Mouse (Mus musculus) kidney, adult 9 months (tissue): ENCODE results near the gene Mks1.
"Not testable (repeated sequence)": the region's sequence is repeated elsewhere in the genome, so short reads cannot be mapped to it uniquely, and the experiment has no call there.

Source experiments
- DNase-seq: peaks from one replicate; pipeline ENCODE4 v3.0.0; 2022

The Mks1 gene

DNA sequence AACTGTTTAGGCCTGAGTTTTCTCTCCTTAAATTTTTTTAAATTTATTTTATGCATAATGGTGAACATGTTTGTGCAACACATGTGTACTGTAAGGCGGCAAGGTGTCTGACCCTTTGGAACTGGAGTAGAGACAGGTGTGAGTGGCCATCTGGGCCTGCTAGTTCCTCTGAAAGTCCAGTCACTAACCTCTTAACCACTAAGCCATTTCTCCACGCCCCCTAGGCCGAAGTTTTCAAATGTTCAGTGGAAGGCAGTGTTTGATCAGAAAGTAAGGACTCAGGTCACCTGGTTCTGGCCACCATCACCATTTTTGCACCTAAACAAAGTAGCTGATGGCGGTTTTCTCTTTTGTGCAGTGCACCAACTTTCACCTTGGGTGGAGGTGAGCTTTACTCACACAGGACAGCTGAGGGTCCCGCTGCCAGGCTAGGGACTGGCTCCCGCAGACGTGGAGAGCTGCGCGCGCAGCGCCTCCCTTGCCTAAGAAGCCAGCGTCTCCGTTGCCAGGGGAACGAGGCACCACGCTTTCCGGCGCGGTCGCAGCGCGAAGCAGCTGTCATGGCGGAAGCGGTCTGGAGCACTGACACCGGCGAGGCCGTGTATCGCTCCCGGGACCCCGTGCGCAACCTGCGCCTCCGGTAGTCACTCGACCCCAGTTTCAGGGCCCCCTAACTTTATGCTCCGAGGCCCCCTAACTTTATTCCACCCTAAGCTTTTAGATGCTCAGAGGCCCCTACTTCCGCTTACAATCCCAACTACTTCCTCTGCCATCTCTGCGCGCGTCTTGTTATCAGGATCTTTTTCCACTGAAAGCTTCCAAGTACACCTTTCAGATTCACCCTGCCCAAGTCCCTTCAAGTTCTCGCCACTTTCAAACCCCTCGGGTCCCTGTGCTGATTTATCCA is at the start of gene Mks1:
Gene Mks1, plus strand, starts transcription at position 526 of the 907 bp plus-strand sequence.
- DNase-seq = peak; percentile 90

DNA sequence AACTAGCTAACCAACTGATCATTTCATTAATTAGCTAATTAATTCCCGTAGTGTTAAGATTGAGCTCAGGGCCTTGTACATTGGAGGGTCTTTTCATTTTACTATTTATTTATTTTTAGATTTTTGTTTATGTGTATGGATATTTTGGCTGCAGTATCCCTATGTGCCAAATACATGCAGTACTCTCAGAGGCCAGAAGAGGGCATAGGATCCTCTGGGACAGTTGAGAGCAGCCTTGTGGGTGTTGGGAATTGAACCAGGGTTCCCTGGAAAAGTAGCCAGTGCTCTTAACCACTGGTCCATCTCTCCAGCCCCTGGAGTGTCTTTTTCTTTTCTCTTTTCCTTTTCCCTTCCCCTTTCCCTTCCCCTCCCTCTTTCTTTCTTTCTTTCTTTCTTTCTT is 47.6 kb upstream of the Mks1 start:
- DNase-seq = peak; percentile 37

- no peak for DNase-seq
Observed at GRCm38 (mm10) chr11:87807433-87807832, 45.6 kb upstream of the Mks1 start.

DNA sequence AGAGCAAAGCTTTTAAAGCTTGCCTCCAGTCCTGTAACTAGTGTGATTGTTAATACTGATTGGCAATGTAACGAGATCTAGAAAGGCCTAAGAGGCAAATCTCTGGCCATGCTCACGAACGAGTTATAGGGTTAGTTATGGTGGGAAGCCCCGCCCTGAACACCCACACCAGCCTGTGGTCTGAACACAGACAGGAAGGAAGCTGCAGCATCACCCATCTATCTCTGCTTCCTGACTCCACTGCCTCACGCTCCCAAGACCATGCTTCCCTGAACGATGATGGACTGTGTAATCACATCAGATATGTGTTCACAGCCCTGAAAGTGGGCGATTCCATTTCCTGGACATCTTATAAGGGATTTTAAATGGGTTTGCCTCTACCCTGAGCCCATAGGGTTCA is 44.8 kb upstream of the Mks1 start:
- no peak for DNase-seq

GRCm38 (mm10) chr11:87811396-87811795 is 41.6 kb upstream of the Mks1 start:
- DNase-seq = no peak

DNA sequence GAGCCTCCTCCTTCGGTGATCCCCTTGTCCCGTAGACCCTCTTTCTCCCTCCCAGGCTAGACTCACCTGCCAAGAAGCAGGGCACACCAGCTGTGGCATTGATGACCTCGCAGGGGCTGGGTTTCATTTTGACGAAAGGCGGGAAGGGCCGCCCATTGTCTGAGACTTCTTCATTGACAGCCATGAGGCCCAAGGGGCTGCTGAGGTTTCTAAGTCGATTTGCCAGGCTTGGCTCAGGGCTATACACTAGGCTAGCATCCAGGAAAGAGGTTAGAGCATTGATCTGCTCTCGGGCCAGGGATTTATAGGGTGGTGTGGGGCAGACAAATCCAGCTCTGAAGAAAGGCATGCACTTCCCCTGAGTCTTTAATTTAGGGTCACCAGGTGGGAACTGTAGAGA is 38.2 kb upstream of the Mks1 start:
- no peak for DNase-seq

DNA sequence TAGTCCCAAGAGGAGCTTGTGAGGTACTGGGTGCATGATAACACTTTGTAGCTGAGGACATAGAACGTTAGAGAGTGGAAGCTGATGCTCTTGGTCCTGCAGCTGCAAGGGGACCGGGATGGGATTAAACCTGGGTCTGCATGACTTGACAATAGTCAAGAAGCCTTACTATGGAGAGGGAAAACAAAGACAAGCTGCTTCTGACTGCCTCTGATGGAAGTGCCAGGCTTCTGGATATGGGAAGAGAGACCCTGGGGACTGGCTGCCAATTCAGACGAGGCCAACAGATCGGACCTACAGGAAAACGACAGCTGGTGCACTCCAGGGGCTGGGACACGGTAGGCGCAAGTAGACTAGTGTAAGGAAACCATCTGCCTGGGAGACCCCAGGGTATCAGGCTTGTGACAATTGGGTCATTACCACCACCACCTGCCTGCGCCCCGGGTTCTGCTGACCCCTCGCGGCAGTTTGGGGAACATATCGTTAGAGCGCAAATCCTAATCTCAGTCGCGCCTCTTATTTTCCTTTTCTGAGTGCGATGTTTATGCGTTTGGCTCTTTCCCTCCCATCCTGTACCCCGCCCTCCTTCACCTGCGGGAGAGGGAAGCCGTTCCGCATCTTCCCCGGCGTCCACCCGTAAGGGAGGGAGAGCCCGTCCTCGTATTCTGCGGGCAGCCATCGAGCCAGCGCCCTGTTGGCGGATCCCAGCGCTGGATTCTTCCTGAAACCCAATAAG is 36.1 kb upstream of the Mks1 start:
- DNase-seq = peak; percentile 16

- no peak for DNase-seq
Observed at GRCm38 (mm10) chr11:87817443-87817773, 35.6 kb upstream of the Mks1 start.

GRCm38 (mm10) chr11:87821502-87821901 is 31.5 kb upstream of the Mks1 start:
- no peak for DNase-seq

GRCm38 (mm10) chr11:87828239-87828900 is 24.6 kb upstream of the Mks1 start, which contains the start of gene Lpo:
Gene Lpo (minus strand): TSS chr11:87828289.
- no peak for DNase-seq

DNA sequence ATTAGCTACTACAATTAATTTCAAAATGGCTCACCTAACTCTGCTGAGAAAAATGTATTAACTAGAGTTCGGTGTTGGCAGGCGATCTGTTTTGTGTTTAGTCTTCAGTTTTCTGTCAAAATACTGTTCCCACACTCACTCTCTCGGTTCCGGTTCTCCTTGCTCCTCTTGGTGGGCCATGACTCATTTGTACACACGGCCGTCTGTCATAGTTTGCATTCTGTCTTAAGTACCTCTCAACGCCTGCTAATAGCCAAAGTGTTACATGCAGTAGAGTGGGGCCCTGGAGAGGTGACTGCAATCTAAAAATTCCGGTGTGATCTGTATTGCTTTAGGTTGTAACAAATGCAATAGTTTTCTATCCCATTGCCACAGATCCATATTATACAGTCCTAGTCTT is 12.3 kb upstream of the Mks1 start:
- DNase-seq = no peak

- DNase-seq = no peak
Observed at GRCm38 (mm10) chr11:87841436-87841835, 11.6 kb upstream of the Mks1 start.

GRCm38 (mm10) chr11:87846968-87847600 is 5.9 kb upstream of the Mks1 start:
- DNase-seq = no peak

- DNase-seq = no peak
Observed at GRCm38 (mm10) chr11:87847884-87848283, 5.1 kb upstream of the Mks1 start.

DNA sequence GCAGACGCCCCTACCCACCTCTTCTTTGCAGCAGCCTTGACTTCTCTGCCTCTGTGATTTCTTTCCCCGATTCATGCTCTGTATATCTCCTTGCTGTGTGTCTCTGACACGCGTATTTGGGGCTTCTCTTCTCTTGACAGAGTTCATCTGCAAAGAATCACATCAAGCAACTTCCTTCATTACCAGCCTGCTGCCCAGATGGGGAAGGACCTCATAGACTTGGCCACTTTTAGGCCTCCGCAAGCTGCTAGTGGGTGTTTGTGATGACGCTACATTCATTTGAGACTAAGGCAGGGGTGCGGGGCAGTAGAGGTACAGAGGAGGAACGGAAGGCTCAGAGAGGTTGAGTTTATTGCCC is 561 bp downstream of the Mks1 start:
- no peak for DNase-seq

- no peak for DNase-seq
Observed at GRCm38 (mm10) chr11:87854550-87854949, 1.5 kb downstream of the Mks1 start.

GRCm38 (mm10) chr11:87859273-87859672 is 6.3 kb downstream of the Mks1 start:
- DNase-seq = no peak

DNA sequence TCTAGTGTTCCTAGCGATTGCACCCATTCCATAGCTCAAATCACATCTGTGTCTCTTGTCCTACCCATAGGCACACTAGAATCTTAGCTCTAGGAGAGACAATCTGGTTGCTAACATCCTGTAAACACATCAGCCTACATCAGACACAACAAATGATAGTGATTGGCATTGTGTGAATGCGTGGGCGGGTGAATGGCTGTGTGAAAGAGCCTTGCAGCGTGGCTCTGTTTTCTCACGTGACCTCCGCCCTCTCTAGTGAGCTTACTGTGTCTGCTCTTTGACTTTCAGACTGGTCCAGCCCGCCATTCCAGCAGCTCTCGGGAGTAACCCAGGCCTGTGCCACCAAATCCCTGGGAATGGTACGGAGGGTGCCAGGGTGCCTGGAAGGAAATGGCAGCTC is 7.4 kb downstream of the Mks1 start:
- no peak for DNase-seq

- no peak for DNase-seq
Observed at GRCm38 (mm10) chr11:87862805-87863204, 9.8 kb downstream of the Mks1 start.

DNA sequence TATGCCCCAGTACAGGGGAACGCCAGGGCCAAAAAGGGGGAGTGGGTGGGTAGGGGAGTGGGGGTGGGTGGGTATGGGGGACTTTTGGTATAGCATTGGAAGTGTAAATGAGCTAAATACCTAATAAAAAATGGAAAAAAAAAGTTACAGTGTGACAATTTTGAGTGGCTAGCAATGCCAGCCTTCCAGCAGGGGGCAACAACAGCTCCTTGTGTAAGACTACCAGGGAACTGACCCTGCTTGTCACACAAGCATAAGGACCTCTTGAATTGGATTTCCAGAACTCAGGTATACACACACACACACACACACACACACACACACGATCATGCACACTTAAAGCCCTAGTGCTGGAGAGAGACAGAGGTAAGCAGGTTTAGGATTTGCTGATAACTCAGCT is 13.9 kb downstream of the Mks1 start:
- not testable (repeated sequence) for DNase-seq

GRCm38 (mm10) chr11:87870096-87870495 is 17.1 kb downstream of the Mks1 start:
- DNase-seq = no peak

DNA sequence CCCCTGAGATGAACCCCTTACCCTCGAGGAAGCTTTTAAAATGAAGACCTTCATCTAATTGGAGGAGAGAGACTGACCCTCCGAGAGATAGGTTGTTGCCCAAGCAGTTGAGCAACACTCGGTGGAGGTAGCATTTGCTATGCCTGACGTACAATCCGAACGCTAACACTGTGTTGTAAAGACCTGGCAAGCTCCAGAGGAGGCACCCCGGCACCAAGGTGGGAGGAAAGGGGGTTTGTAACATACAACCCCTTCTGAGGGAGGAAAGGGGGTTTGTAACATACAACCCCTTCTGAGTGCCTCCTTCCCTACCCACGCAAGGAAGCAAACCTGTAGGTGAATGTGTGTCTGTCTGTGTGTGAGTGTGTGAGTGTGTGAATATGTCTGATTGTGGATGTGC is 18.8 kb downstream of the Mks1 start:
- no peak for DNase-seq

GRCm38 (mm10) chr11:87875436-87875835 is 22.4 kb downstream of the Mks1 start, which contains the start of gene Epx:
Gene Epx (minus strand): TSS chr11:87875536.
- DNase-seq = no peak
